Mouse (Mus musculus): ENCODE measurements at regions not wholly inside any gene's neighbourhood (a gene's known extent, or its start where the extent isn't known, plus 50 kb on each side); places are given as distances from the start of the nearest gene placed in this dataset.

GRCm38 (mm10) chr13:110895349-110895748, 359.5 kb upstream of the Actbl2 start:
- TF ChIP-seq KAT2A (conservative IDR thresholded peaks at IDR 0.05; ENCODE audit: low read depth, low read length) (no peak), ZNF384 (IDR thresholded peaks at IDR 0.05; ENCODE audit: low read depth, low read length) (no peak), MAZ (IDR thresholded peaks at IDR 0.05; ENCODE audit: low read depth, low read length) (no peak), POLR2A (IDR thresholded peaks at IDR 0.05; ENCODE audit: control insufficient read depth in 1 of 2, insufficient read depth in 1 of 2, low read depth in 1 of 2, low read length in 2 of 2, poor library complexity in 1 of 2) (no peak), JUND (IDR thresholded peaks at IDR 0.05; ENCODE audit: low read depth, low read length) (no peak), CTCF (IDR thresholded peaks at IDR 0.05 in 2 of 3, conservative IDR thresholded peaks at IDR 0.05 in 1 of 3; ENCODE audit: control insufficient read depth in 1 of 3, insufficient read depth in 1 of 3, low read depth in 2 of 3, low read length in 3 of 3, poor library complexity in 1 of 3, severe bottlenecking in 1 of 3) (no peak), GATA1 (IDR thresholded peaks at IDR 0.05; ENCODE audit: low read depth, low read length) (no peak)
